Mouse (Mus musculus) embryonic fibroblast, embryonic 13.5 days (primary cell): ENCODE data around the gene Mamstr. TPM values are rescaled to one million over a fixed set of nuclear protein-coding genes. Genes with fewer than 3 reads are reported as not detected.

Experiments used
- H3K27ac ChIP-seq: 2 replicates; pipeline ENCODE4 v1.5.1; 2012; ENCODE audit warnings: low read length, control low read depth, inconsistent platforms; ENCODE audit not compliant: insufficient read depth
- H3K4me1 ChIP-seq: 2 replicates; pipeline ENCODE4 v1.6.1; 2011; ENCODE audit warnings: low read length; ENCODE audit not compliant: control insufficient read depth, insufficient read depth
- H3K4me3 ChIP-seq: 2 replicates; pipeline ENCODE4 v1.5.1; 2011; ENCODE audit warnings: mild to moderate bottlenecking, control low read depth, low read length; ENCODE audit not compliant: insufficient read depth
- CTCF ChIP-seq: IDR thresholded peaks from 2 replicates; pipeline ENCODE4 v1.5.1; 2011; ENCODE audit warnings: mild to moderate bottlenecking, control low read depth, low read length, moderate library complexity, borderline replicate concordance; ENCODE audit not compliant: insufficient read depth
- POLR2A ChIP-seq: IDR thresholded peaks from 2 replicates; pipeline ENCODE4 v1.6.1; 2011; ENCODE audit warnings: low read depth, mild to moderate bottlenecking, control low read depth, low read length, moderate library complexity
- polyA plus RNA-seq: library from polyadenylated mRNA; stranded (reverse); fragments of >200 nt; gene quantifications from 2 replicates; pipeline ENCODE4 v1.2.4, GENCODE M21; 2011; ENCODE audit warnings: low read depth; ENCODE audit not compliant: missing spikeins, insufficient read length

Mamstr gene
- polyA plus RNA-seq, 1 experiment: 1.8 TPM

DNA sequence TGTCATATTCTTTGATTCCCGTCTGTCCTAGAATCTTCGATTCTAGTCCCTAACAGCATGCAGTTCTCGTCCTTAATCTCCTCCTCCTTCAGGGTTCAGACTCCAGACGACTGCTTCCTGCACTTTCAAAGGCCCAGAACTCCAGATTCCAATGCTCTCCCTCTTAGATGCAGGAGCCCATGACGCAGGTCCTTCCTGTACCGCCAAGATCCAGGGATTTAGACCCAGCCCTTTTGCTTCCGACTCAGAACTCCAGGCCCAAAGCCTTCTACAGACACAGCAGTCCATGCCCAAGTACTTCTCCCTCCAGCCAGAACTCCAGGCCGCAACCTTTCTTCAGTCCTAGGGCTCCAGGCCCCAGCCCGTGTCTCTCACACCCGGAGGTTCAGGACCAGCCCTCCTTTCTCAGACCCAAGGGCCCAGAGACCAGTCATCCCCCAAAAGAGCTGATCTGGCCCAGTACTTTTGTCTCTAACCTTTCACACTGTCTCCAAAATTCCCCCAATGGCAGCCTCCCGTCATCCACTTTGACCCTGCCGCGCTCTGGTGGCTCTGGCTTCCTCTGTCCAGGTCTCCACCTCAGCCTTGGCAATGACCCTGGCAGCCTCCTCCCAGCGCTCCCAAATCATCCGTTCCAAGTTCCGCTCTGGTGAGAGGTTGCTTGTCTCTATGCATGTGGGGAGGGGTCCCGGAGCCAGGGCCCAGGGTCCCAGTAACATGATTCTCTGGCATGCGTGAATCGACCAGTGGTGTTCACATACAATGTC, 597 bp downstream of the Mamstr start:
- TF ChIP-seq CTCF (no peak), POLR2A (no peak)
- H3K4me1 ChIP-seq: no peaks in the 10 kb centered on the region
- no peak overlapping the region for H3K4me3 ChIP-seq
- H3K27ac ChIP-seq: no peak overlapping the region

GRCm38 (mm10) chr7:45641391-45642040, 1.7 kb downstream of the Mamstr start:
- Histone ChIP-seq H3K4me3 (no peak overlapping the region), H3K27ac (no peak overlapping the region), H3K4me1 (no peaks in the 10 kb centered on the region)
- TF ChIP-seq CTCF (no peak), POLR2A (no peak; the same call in 1 of the 2 replicates)

DNA sequence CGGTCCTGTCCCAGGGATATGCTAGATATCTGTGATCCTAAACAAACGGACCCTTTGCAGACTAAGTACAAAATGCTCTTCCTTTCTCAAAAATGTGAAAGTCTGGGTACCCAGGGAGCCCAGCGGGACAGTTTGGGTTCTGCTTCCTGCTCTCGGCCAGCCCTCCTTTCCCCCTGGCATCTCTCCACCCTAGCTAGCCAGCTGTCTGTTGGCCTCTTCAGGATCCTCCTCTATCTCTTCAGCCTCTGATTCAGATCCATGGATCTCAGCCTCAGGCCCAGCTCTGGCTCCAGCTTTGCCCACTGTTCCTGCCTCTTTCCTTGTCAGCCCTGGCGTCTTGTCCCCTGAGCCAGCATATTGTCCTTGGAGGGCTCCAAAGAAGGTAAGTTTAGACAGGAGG, 2.3 kb downstream of the Mamstr start:
- H3K4me3 ChIP-seq: no peak overlapping the region
- H3K4me1 ChIP-seq: no peaks in the 10 kb centered on the region
- no peak; the same call in 1 of the 2 replicates for TF ChIP-seq POLR2A
- TF ChIP-seq CTCF: no peak
- no peak overlapping the region for H3K27ac ChIP-seq

GRCm38 (mm10) chr7:45642503-45643255, 2.9 kb downstream of the Mamstr start:
- H3K4me3 ChIP-seq: peak overlapping the region; percentile 54
- H3K4me1 ChIP-seq: no peaks in the 10 kb centered on the region
- TF ChIP-seq CTCF (no peak), POLR2A (no peak)
- H3K27ac ChIP-seq: peak overlapping the region; percentile 43

DNA sequence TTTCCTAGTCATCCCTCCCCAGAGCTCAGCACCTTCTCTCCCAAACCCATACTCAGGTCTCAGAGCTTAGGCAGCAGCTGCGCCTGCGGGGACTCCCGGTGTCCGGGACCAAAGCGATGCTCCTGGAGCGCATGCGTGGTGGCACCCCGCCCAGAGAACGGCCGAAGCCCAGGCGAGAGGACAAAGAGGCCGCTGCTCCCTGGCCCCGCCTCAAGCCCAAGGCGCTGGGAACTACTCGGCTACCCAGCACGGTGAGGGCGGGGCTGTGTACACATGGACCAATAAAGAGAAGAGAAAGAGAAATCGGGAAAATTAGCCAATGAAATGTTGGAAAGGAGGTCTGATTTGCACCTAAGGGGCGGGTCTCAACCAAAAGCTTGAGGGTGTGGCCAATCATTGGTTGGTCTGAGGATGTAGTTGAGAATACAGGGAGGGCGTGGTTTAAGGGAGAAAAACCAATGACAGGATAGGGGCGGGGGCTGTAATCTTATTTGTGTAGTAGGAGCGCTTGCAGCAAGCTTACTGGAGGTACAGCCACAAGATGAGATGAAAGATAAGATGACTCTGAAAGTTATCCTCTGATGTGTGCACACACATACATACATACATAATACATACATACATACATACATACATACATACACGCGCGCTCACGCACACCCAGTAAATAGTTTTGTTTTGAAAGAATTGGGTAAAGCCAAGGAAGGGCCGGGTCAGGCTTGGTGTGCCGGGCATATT, 3.8 kb downstream of the Mamstr start:
- Histone ChIP-seq H3K4me3 (peak overlapping the region; percentile 54), H3K4me1 (no peaks in the 10 kb centered on the region), H3K27ac (peak overlapping the region; percentile 43)
- TF ChIP-seq POLR2A (peak; percentile 92), CTCF (no peak)

GRCm38 (mm10) chr7:45644183-45644582, 4.4 kb downstream of the Mamstr start:
- no peak overlapping the region for H3K27ac ChIP-seq
- H3K4me1 ChIP-seq: no peaks in the 10 kb centered on the region
- TF ChIP-seq POLR2A (no peak; the same call in 1 of the 2 replicates), CTCF (no peak)
- H3K4me3 ChIP-seq: peak overlapping the region; percentile 23

GRCm38 (mm10) chr7:45644872-45645590, 5.3 kb downstream of the Mamstr start:
- no peak overlapping the region for H3K4me3 ChIP-seq
- TF ChIP-seq POLR2A: no peak
- no peak for TF ChIP-seq CTCF
- H3K4me1 ChIP-seq: no peaks in the 10 kb centered on the region
- H3K27ac ChIP-seq: no peak overlapping the region

- TF ChIP-seq CTCF (no peak), POLR2A (no peak)
- Histone ChIP-seq H3K4me1 (no peaks in the 10 kb centered on the region), H3K4me3 (no peak overlapping the region)
Measured at GRCm38 (mm10) chr7:45645591-45645971, 5.8 kb downstream of the Mamstr start.

DNA sequence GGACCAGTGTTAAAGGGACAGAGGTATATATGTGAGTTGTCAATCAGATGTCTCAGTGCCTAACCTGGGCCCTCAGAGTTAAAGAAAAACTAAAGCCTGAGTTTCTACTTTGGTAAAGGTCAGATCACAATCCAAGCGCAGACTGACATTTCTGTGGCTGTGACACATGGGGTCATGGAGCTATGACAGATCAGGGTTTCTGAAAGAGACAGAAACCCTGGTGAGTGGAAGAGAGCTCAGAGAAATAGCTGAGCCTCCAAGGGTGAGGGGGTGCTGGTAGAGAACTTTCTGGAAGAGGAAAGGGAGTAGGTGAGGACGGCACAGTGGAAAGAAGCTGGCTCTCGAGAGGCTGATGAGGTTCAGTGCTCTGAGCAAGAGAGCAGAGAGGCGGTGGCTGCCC, 6.9 kb downstream of the Mamstr start:
- no peak for TF ChIP-seq POLR2A
- TF ChIP-seq CTCF: no peak
- Histone ChIP-seq H3K4me1 (no peaks in the 10 kb centered on the region), H3K4me3 (no peak overlapping the region), H3K27ac (no peak overlapping the region)

More at GRCm38 (mm10) chr7:45645591-45645971, 5.8 kb downstream of the Mamstr start:
- H3K27ac ChIP-seq: no peak overlapping the region
